Mouse (Mus musculus) olfactory bulb, adult 2 months (tissue): Measurements from ENCODE around the gene Stfa3.

Experiments
- CTCF ChIP-seq: fragments of 200-500 bp; IDR thresholded peaks from 2 replicates; pipeline ENCODE4 v1.5.1; 2012; ENCODE audit warnings: low read depth, mild to moderate bottlenecking, low read length, moderate library complexity; ENCODE audit not compliant: insufficient read depth
- POLR2A ChIP-seq: fragments of 200-500 bp; IDR thresholded peaks from 2 replicates; pipeline ENCODE4 v1.6.1; 2012; ENCODE audit warnings: mild to moderate bottlenecking, low read depth, low read length, moderate library complexity; ENCODE audit not compliant: insufficient read depth

GRCm38 (mm10) chr16:36455342-36455802 lies at the start of gene Stfa3:
- TF ChIP-seq POLR2A (no peak), CTCF (no peak)
